Mouse (Mus musculus) stomach, postnatal 0 days (tissue): ENCODE measurements at regions not wholly inside any gene's neighbourhood (a gene's known extent, or its start where the extent isn't known, plus 50 kb on each side); places are given as distances from the start of the nearest gene placed in this dataset.

Experiments
- ATAC-seq: fragments of 200-750 bp; cut with Nextera tagmentation; 2 replicates; pipeline ENCODE4 v1.8.0; 2017; ENCODE audit not compliant: low FRiP score, low TSS enrichment
- DNase-seq: peaks from one replicate; pipeline ENCODE4 v3.0.0-alpha.2; 2016; ENCODE audit warnings: low spot score
- H3K27ac ChIP-seq: fragments of 300-500 bp; sonication (generic); replicated peaks from 2 replicates; pipeline ENCODE4 v1.5.1; 2014; ENCODE audit warnings: mild to moderate bottlenecking, control low read depth
- H3K27me3 ChIP-seq: fragments of 300-500 bp; sonication (generic); 2 replicates; pipeline ENCODE4 v1.6.1; 2014; ENCODE audit warnings: low read length; ENCODE audit not compliant: control insufficient read depth, insufficient read depth
- H3K36me3 ChIP-seq: fragments of 300-500 bp; sonication (generic); 2 replicates; pipeline ENCODE4 v1.6.1; 2014; ENCODE audit warnings: low read length, mixed read lengths; ENCODE audit not compliant: control insufficient read depth, insufficient read depth
- H3K4me1 ChIP-seq: fragments of 300-500 bp; sonication (generic); replicated peaks from 2 replicates; pipeline ENCODE4 v1.6.1; 2014; ENCODE audit warnings: antibody characterized with exemption; ENCODE audit not compliant: control insufficient read depth, insufficient read depth
- H3K4me2 ChIP-seq: fragments of 300-500 bp; sonication (generic); replicated peaks from 2 replicates; pipeline ENCODE4 v1.6.1; 2014; ENCODE audit warnings: low read depth, mild to moderate bottlenecking, control low read depth, moderate library complexity
- H3K4me3 ChIP-seq: fragments of 300-500 bp; sonication (generic); 2 replicates; pipeline ENCODE4 v1.5.1; 2014; ENCODE audit warnings: low read depth, low read length, control low read depth
- H3K9ac ChIP-seq: fragments of 300-500 bp; sonication (generic); 2 replicates; pipeline ENCODE4 v1.6.1; 2014; ENCODE audit warnings: mild to moderate bottlenecking, low read length, control low read depth, mixed read lengths
- H3K9me3 ChIP-seq: fragments of 300-500 bp; sonication (generic); 2 replicates; pipeline ENCODE4 v1.6.1; 2016; ENCODE audit warnings: low read length; ENCODE audit not compliant: control insufficient read depth
- CTCF ChIP-seq: IDR thresholded peaks from 2 replicates; pipeline ENCODE4 v1.5.1; 2016; ENCODE audit warnings: antibody characterized with exemption, low read depth, mild to moderate bottlenecking, moderate library complexity
- EP300 ChIP-seq: optimal IDR thresholded peaks from 2 replicates; pipeline ENCODE3; 2016; ENCODE audit warnings: antibody characterized with exemption
- WGBS: fragments of 180-500 bp; shearing (Covaris S2); extraction: QIAGEN DNeasy Blood & Tissue Kit; methylation state at CpG from one replicate; pipeline ENCODE4 v1.1.7; 2014; 5-methylcytosine and 5-hydroxymethylcytosine counted together

DNA sequence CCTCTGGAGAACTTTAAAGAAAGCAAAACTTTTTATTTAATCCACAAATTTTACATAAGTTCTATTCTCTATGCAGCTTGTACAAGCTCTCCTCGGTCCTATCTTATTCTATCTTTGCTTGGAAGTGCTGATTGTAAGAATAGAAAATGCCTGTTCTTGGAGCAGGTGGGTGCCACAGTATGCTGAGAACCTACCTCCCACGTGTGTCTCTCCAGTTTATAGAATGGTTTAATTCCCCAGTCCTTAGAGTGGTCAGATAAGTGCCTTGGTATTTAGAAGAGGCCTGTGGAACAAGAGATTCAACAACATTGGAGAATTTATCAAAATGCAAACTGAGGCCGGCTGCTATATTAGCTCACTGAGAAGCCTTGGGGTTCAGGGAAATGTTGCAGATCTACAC is 639.2 kb upstream of the Zeb2 start:
- H3K9me3 ChIP-seq = no peaks in the 10 kb centered on the region
- DNase-seq (no peak), ATAC-seq (no peak)
- TF ChIP-seq EP300 = no peak
- no peak for TF ChIP-seq CTCF
- no peaks in the 10 kb centered on the region for H3K27me3 ChIP-seq
- no peak overlapping the region for H3K4me3 ChIP-seq
- no peaks in the 10 kb centered on the region for H3K4me1 ChIP-seq
- no peaks in the 10 kb centered on the region for H3K36me3 ChIP-seq
- no peak overlapping the region for H3K27ac ChIP-seq
- WGBS = 74% methylated on average over 3 of the region's 3 CpGs
- no peak overlapping the region for H3K4me2 ChIP-seq
- no peak overlapping the region for H3K9ac ChIP-seq

DNA sequence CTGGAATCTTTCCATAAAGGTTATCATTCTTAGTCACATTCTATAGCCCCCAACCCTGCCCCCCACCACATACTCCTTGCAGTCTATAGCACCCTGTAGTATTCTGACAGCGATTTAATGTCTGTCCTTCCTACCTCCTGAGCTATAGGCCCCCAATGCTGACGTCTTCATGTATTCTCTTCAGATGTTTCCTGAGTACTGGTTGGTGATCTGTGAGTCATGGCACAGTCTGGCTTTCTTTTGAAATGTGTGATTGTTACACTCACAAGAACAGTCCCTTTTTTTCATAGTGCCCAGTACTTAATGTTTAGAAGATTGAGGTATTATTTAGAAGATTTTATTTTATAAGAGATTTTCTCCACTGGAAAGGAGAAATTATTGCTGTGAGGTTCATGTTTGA is 634.6 kb upstream of the Zeb2 start:
- WGBS = 59% methylated on average over 2 of the region's 2 CpGs
- DNase-seq = no peak
- ATAC-seq = peak; percentile 42; the same call in 1 of the 2 replicates

DNA sequence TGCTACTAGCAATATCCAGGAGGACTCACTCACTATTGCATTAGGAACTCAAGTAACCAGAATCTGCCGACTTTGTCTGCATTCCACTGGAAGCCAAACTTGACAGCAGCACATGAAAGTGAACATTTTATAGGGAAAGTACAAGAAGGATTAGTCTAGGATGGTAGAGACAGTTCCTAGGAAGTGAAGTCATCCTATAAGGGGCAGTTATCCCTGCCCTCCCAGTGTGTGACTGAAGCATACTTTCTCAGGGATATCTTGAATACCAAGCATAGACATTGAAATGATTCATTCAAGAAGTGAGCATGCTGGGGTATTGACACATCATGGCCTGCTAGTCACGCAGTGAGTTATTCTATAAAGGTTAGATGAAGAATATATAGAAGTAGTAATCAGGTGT is 632.2 kb upstream of the Zeb2 start:
- H3K27ac ChIP-seq = no peak overlapping the region
- no peaks in the 10 kb centered on the region for H3K9me3 ChIP-seq
- ATAC-seq (no peak), DNase-seq (no peak)
- 59% methylated on average over 2 of the region's 2 CpGs for WGBS
- no peak overlapping the region for H3K4me2 ChIP-seq
- H3K4me3 ChIP-seq = no peak overlapping the region
- no peak overlapping the region for H3K9ac ChIP-seq
- no peaks in the 10 kb centered on the region for H3K36me3 ChIP-seq
- no peaks in the 10 kb centered on the region for H3K27me3 ChIP-seq
- no peaks in the 10 kb centered on the region for H3K4me1 ChIP-seq
- no peak for TF ChIP-seq EP300
- TF ChIP-seq CTCF = no peak

More for the DNA sequence above, 634.6 kb upstream of the Zeb2 start:
- Histone ChIP-seq H3K36me3 (no peaks in the 10 kb centered on the region), H3K4me1 (no peaks in the 10 kb centered on the region), H3K27me3 (no peaks in the 10 kb centered on the region), H3K9ac (no peak overlapping the region), H3K4me3 (no peak overlapping the region), H3K9me3 (no peaks in the 10 kb centered on the region), H3K4me2 (no peak overlapping the region), H3K27ac (no peak overlapping the region)
- TF ChIP-seq EP300 (no peak), CTCF (no peak)

DNA sequence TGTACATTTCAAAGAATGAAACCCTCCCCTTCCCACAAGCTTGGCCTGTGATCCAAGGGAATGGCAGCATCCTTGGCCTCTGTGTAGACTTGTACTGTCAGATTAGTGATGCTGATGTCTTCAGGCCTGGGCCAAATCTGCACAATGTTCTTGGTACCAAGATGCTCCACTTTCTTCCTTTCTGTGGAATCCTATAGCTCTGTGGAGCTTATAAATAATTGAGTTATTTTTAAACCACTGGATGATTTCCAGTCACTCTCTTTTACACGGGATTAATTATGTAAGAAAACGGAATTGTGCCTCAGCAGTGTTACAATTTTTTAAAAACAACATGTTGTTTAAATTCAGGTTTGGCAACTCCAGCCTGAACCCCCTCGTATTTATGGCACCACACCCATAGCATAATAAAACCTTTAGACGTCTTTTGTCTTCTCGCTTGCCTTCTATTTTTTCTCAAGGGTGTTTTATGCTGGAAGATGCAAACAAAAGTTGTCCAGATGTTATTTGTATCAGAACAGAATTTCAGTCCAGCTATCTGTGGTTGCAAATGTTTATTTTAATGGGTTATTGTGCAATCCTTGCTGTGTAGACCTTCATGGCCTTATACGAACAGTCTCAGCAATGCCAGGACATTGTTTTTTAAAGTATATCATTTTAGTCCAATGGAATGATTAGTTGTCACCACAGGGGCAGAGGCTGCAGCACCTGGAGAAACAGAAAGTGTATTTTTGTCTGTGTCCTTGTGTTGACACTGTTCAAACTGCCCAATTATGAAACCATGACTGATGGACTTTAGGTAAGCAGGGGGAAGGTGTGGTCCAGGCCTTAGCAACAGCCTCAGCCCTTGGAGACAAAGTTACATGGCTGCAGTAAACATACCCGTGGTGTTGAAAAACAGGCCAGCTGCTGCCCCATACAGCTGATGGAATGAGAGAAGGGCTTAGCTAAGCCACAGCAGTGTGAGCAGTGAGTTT is 630.4 kb upstream of the Zeb2 start:
- no peaks in the 10 kb centered on the region for H3K4me1 ChIP-seq
- no peaks in the 10 kb centered on the region for H3K9me3 ChIP-seq
- H3K27me3 ChIP-seq = no peaks in the 10 kb centered on the region
- TF ChIP-seq CTCF = no peak
- no peak for TF ChIP-seq EP300
- DNase-seq = no peak
- WGBS = 30% methylated on average over 7 of the region's 7 CpGs
- H3K9ac ChIP-seq = no peak overlapping the region
- H3K36me3 ChIP-seq = no peaks in the 10 kb centered on the region
- H3K4me2 ChIP-seq = no peak overlapping the region
- no peak overlapping the region for H3K4me3 ChIP-seq
- ATAC-seq = peak; percentile 21; the same call in 1 of the 2 replicates
- no peak overlapping the region for H3K27ac ChIP-seq

DNA sequence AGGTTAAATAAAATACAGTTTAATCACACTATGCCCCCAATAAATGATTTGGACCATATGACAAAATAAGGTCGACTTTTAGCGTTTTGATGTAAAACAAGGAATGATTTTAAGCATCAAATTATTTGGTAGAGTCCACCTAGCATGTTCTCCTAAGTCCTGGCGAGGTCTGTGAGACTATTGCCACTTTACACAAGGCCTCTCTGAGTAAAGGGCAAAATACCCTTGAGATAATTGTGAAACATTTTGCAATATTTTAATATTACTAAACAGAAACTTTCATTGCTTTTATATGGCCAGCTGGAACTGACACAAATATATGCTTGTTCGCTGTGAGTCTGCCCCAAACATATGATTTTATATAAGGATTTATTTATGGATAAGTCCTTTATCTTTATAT is 629.4 kb upstream of the Zeb2 start:
- TF ChIP-seq EP300 (no peak), CTCF (no peak)
- H3K9ac ChIP-seq = no peak overlapping the region
- H3K27ac ChIP-seq = no peak overlapping the region
- H3K4me2 ChIP-seq = no peak overlapping the region
- DNase-seq (no peak), ATAC-seq (no peak)
- H3K4me1 ChIP-seq = no peaks in the 10 kb centered on the region
- WGBS = 74% methylated on average over 4 of the region's 4 CpGs
- H3K4me3 ChIP-seq = no peak overlapping the region
- H3K27me3 ChIP-seq = no peaks in the 10 kb centered on the region
- H3K9me3 ChIP-seq = no peaks in the 10 kb centered on the region
- no peaks in the 10 kb centered on the region for H3K36me3 ChIP-seq

DNA sequence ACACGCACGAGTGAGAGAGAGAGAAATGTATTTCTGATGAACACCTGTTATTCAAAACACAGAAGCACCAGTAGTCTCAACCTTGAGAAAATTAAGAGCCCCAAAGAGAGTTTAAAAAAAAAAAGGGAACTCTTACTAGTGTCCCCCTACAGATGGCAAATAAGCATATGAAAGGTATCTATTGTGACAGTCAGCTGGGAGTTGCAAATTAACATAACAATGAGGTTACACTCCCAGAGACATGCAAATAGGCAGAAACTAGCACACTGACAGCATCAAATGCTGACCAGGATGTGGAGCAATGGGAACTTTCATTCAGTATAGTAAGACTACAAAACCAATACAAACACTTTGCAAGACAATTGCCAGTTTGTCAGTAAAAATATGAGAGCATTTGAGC is 619.1 kb upstream of the Zeb2 start:
- Histone ChIP-seq H3K27me3 (no peaks in the 10 kb centered on the region), H3K4me2 (no peak overlapping the region), H3K9me3 (no peaks in the 10 kb centered on the region), H3K4me1 (no peaks in the 10 kb centered on the region), H3K27ac (no peak overlapping the region), H3K9ac (no peak overlapping the region), H3K4me3 (no peak overlapping the region), H3K36me3 (no peaks in the 10 kb centered on the region)
- no peak for DNase-seq
- ATAC-seq = no peak
- WGBS = 71% methylated on average over 2 of the region's 2 CpGs
- TF ChIP-seq EP300 = no peak
- no peak for TF ChIP-seq CTCF
